Comparison of ENCODE assay signal across 8 mouse cellular contexts in the genomic region with DNA sequence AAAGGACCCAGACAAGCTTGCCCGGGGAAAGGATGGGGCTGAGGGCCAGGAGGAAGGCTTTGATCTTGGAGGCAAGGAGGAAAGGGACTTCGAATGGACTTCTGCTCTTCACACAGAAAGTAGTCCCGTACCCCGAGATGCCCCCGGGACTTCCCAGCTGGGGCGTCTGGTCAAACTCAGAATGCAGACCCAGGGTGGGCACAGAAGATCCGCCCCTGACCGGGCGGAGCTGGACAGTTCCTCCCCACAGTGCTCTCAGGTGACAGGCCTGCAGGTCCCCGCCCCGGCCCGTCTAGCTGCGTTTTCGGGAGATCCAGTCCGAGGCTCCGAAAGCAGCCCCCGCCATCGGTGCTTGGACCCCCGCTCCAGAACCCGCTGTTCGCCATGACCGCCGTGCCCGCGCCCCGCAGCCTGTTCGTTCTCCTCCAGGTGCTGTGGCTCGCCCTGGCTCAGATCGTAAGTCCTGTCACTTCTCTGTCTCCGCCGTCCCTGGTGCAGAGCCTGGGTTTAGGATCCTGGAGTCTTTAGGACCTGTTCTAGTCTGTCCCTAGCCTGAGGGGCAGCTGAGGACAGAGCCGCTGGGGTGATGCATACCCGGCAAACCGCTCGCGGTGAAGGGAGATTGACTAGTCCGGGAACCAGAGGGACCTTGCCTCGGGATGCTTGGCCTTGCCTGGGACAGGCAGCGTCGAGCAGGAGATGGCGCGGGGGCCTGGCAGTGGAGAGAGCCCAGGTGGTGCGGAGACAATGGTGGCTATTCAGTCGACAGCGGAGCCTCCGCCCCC. TPM values are rescaled to one million over a fixed set of nuclear protein-coding genes. Genes with fewer than 3 reads are reported as not detected.
DNase-seq lines count a peak whose midpoint lies in the region; ATAC-seq and TF ChIP-seq lines count a peak whose summit lies in the region.

TSS of gene Col9a2 (plus strand) at position 55 of the 785 bp plus-strand sequence.

- WGBS in kidney, postnatal 0 days: 1% methylated on average over 46 of the region's 46 CpGs
- WGBS in forebrain, postnatal 0 days: 4% methylated on average over 46 of the region's 46 CpGs

- H3K9ac ChIP-seq in kidney, postnatal 0 days (ENCODE audit: low read depth, low read length): peak within 1 kb of the TSS; percentile 31
- peak within 1 kb of the TSS; percentile 46 for H3K9ac ChIP-seq in forebrain, postnatal 0 days

- H3K36me3 ChIP-seq in kidney, postnatal 0 days (ENCODE audit: insufficient read depth, low read length): no peaks in the 10 kb centered on the region
- no peaks in the 10 kb centered on the region for H3K36me3 ChIP-seq in forebrain, postnatal 0 days (ENCODE audit: insufficient read depth)
- no peaks in the 10 kb centered on the region for H3K36me3 ChIP-seq in splenic B cell, adult 2 months (ENCODE audit: control insufficient read depth, insufficient read depth, low read length, poor library complexity, severe bottlenecking)

- H3K4me1 ChIP-seq in kidney, postnatal 0 days (replicated peaks; ENCODE audit: insufficient read depth, low read length): no peaks in the 10 kb centered on the region
- no peaks in the 10 kb centered on the region for H3K4me1 ChIP-seq in forebrain, postnatal 0 days (ENCODE audit: insufficient read depth)

- no peak for TF ChIP-seq CTCF in kidney, postnatal 0 days (IDR thresholded peaks at IDR 0.05; ENCODE audit: low read depth)
- no peak for TF ChIP-seq CTCF in forebrain, postnatal 0 days (IDR thresholded peaks at IDR 0.05; ENCODE audit: low read depth)

- peak within 1 kb of the TSS; percentile 30 for H3K4me3 ChIP-seq in kidney, postnatal 0 days (replicated peaks; ENCODE audit: low read depth, low read length)
- peak within 1 kb of the TSS; percentile 36 for H3K4me3 ChIP-seq in forebrain, postnatal 0 days (ENCODE audit: low read depth, low read length)

- H3K27me3 ChIP-seq in kidney, postnatal 0 days (ENCODE audit: insufficient read depth, low read length): peaks cover 5% of the 10 kb centered on the region; the same call in 1 of the 2 replicates
- H3K27me3 ChIP-seq in forebrain, postnatal 0 days (ENCODE audit: insufficient read depth, low read length): no peaks in the 10 kb centered on the region; the same call in 1 of the 2 replicates
- H3K27me3 ChIP-seq in splenic B cell, adult 2 months (ENCODE audit: control insufficient read depth, insufficient read depth, low read length, poor library complexity, severe bottlenecking): no peaks in the 10 kb centered on the region

- no peaks in the 10 kb centered on the region for H3K9me3 ChIP-seq in kidney, postnatal 0 days (replicated peaks; ENCODE audit: low read length)
- no peaks in the 10 kb centered on the region for H3K9me3 ChIP-seq in forebrain, postnatal 0 days (ENCODE audit: low read length)

- ATAC-seq in kidney, postnatal 0 days (replicated peaks; ENCODE audit: low FRiP score, low read depth): peak; percentile 58; the same call in 1 of the 2 replicates
- peak; percentile 38 for ATAC-seq in forebrain, postnatal 0 days

- no peak for DNase-seq in kidney, postnatal 0 days (ENCODE audit: low spot score)
- no peak for DNase-seq in kidney, adult 11 months
- DNase-seq in embryo, embryonic 10 days (ENCODE audit: low spot score): peak; percentile 52
- DNase-seq in forebrain, postnatal 0 days: no peak
- peak; percentile 16 for DNase-seq in liver
- DNase-seq in splenic B cell, adult 2 months (ENCODE audit: low read depth, low spot score): peak; percentile 17
- DNase-seq in cerebellum, adult 11 months: no peak
- DNase-seq in cerebellum, adult 8-10 months: no peak

- H3K27ac ChIP-seq in kidney, postnatal 0 days: no peak within 1 kb of the TSS
- H3K27ac ChIP-seq in forebrain, postnatal 0 days (ENCODE audit: low read depth, low read length): no peak within 1 kb of the TSS

- H3K4me2 ChIP-seq in kidney, postnatal 0 days (ENCODE audit: low read length): peak within 1 kb of the TSS; percentile 67
- H3K4me2 ChIP-seq in forebrain, postnatal 0 days (ENCODE audit: low read depth): peak within 1 kb of the TSS; percentile 65

RNA-seq across cellular contexts. Expression of gene Col9a2, which starts in this region (rescaled TPM):
- polyA plus RNA-seq in kidney, postnatal 0 days (2015; fragmentation: Nextera tagmentation; extraction: Ambion mirVana): 2.8 and 3.0 TPM in 2 replicates
- 28.1 and 29.8 TPM in 2 replicates for total RNA-seq in forebrain, postnatal 0 days (2014; rRNA removed)
- polyA plus RNA-seq in forebrain, postnatal 0 days (2015; fragmentation: Nextera tagmentation; extraction: Ambion mirVana): 8.2 and 9.1 TPM in 2 replicates

Comparison
In these comparisons a context has a peak if more than half of its experiments do, and no peak if none do; other contexts are left out.
1. DNase-seq: peak in embryo, embryonic 10 days (single experiment), liver (single experiment) and splenic B cell, adult 2 months (single experiment); none in kidney, postnatal 0 days (single experiment), kidney, adult 11 months (single experiment), forebrain, postnatal 0 days (single experiment), cerebellum, adult 11 months (single experiment) and cerebellum, adult 8-10 months (single experiment).